Mouse (Mus musculus) lung, postnatal 14 days (tissue): ENCODE measurements around the gene Ccl17.

Experiments used
- DNase-seq: peaks from one replicate; pipeline ENCODE4 v3.0.0; 2021

Ccl17 gene

GRCm38 (mm10) chr8:94810153-94810552, at the start of gene Ccl17:
Ccl17 (plus strand) TSS chr8:94810453.
- no peak for DNase-seq

- no peak for DNase-seq
These were observed 43.2 kb upstream of the Ccl17 start for GRCm38 (mm10) chr8:94767035-94767434.

DNA sequence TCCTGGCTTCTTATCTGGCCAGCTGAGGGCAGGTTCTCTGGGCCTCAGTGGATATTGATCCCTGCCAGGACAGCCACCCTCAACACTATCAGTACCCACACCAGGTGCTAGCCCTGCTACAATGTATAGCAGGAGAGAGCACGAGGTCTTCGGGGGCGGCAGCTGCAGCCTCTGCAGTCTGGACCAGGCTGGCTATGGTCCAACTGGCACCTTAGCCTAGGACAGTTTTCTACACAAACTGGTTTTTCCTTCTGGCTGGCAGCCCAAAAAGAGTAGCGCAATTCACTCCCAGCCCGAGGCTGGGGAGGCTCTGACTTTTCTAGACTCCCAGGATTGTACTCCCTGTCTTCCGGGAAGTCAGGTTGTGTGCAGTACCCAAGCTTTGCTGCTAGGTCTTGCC, 39.3 kb upstream of the Ccl17 start:
- peak; percentile 72 for DNase-seq

GRCm38 (mm10) chr8:94771941-94772670, 38.1 kb upstream of the Ccl17 start, which contains the start of gene Cx3cl1:
Cx3cl1 (plus strand) TSS chr8:94772009.
- DNase-seq = peak; percentile 81

GRCm38 (mm10) chr8:94773048-94773447, 37.2 kb upstream of the Ccl17 start:
- no peak for DNase-seq

DNA sequence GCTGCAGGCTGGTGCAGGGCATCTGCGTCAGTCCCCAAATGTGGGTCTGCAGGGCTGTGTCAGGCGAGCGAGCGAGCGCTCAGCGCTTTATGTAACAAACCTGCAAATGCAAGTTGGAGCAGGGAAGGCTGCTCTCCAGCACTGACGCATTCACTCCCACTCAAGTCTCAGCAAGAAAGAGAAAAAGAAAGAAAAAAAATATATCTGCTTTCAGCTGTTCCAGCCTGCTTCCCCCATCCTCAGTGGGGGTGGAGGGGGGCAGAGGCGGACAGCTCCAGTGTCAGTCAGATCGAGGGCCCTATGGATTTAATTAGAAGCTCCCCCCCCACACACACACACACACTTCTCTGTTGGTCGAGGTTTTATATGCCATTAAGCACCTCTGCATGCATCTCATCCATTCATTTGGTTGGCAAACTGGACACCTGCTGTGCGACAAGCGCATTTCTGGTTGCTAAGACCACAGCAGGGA, 36.5 kb upstream of the Ccl17 start:
- no peak for DNase-seq

DNA sequence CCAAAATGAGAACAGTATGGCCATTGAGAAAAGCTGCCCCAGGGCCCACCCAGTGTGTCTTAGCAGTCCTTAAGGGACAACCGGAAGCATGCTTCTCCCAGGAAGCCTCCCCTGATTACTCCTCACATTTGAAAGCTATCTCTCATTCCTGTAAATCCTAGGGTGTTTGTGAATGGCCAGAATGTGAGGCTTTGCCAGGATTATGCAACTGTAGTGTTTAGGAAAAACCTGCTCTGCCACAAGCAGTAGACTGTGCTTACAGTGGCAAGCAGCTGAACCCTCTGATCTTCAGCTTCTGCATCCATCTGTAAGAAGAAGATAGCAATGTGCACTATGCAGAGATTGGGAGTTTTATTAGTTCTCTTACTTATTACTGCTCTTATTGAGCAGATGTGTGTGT, 35.7 kb upstream of the Ccl17 start:
- DNase-seq = no peak

- DNase-seq = no peak
These were observed 33.9 kb upstream of the Ccl17 start for GRCm38 (mm10) chr8:94776346-94776745.

GRCm38 (mm10) chr8:94778036-94778435, 32.2 kb upstream of the Ccl17 start:
- DNase-seq = no peak

DNA sequence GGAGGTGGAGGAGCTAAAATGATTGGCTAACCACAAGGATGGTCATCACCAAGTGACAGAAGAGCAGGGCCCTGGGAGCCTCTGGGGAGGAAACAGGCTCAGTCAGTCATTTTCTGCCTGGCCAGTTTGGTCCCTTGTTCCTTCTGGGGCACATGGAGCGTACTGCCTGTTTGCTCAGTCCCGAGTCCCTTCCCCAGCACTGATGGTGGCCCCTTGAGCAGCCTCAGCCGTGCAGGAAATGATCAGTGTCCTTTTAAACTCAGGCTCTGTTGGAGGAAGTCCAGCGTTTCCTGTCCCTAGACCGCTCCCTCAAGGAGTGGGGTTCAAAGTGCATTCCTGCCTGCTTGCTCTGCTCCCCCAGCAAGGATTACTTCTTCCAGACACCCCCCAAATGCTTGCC, 31.8 kb upstream of the Ccl17 start:
- DNase-seq = peak; percentile 61

- DNase-seq = no peak
These were observed 31.2 kb upstream of the Ccl17 start for GRCm38 (mm10) chr8:94778895-94779533.

DNA sequence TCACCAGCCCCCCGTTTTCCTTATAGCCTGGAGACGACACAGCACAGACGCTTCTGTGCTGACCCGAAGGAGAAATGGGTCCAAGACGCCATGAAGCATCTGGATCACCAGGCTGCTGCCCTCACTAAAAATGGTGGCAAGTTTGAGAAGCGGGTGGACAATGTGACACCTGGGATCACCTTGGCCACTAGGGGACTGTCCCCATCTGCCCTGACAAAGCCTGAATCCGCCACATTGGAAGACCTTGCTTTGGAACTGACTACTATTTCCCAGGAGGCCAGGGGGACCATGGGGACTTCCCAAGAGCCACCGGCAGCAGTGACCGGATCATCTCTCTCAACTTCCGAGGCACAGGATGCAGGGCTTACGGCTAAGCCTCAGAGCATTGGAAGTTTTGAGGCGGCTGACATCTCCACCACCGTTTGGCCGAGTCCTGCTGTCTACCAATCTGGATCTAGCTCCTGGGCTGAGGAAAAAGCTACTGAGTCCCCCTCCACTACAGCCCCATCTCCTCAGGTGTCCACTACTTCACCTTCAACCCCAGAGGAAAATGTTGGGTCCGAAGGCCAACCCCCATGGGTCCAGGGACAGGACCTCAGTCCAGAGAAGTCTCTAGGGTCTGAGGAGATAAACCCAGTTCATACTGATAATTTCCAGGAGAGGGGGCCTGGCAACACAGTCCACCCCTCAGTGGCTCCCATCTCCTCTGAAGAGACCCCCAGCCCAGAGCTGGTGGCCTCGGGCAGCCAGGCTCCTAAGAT, 30.5 kb upstream of the Ccl17 start:
- no peak for DNase-seq

- DNase-seq = no peak
These were observed 29.6 kb upstream of the Ccl17 start for GRCm38 (mm10) chr8:94780491-94781154.

- no peak for DNase-seq
These were observed 29.0 kb upstream of the Ccl17 start for GRCm38 (mm10) chr8:94781155-94781837.

DNA sequence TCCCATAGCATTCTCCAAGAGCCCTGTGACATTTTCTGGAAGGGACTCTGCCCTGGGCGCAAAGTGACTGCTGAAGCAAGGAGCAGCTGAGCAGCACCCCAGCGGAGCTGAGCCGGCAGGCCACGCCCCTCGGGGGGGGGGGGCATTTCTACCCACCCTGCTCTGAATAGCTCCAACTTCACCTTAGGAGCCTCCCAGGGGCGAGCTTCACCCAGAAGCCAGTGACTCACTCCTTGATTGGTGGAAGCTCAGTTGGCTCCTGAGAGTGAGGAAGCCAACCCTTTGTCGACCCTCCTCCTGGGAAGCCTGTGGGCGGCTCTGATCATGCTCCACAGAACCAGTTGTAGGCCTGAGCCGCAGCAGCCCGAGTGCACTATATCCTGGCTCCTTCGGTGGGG, 28.4 kb upstream of the Ccl17 start:
- DNase-seq = no peak

DNA sequence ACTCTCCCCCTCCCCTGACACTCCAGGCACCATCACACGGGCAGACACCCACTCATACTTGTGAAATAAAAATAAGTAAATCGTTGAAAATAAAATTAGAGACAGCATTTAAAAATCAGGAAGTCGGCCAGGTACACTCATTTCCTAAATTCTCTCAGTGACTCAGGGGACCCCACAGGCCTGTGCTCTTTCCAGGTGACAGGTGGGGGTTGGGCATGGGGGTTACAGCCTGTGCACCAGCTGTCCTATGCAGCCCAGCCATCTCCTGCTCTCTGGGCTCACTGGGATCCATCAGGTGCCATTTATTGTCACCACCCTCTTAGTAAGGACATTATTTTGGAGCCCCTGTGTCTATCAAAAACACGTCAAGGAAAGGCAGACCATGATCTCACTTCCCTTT, 26.4 kb upstream of the Ccl17 start:
- no peak for DNase-seq

DNA sequence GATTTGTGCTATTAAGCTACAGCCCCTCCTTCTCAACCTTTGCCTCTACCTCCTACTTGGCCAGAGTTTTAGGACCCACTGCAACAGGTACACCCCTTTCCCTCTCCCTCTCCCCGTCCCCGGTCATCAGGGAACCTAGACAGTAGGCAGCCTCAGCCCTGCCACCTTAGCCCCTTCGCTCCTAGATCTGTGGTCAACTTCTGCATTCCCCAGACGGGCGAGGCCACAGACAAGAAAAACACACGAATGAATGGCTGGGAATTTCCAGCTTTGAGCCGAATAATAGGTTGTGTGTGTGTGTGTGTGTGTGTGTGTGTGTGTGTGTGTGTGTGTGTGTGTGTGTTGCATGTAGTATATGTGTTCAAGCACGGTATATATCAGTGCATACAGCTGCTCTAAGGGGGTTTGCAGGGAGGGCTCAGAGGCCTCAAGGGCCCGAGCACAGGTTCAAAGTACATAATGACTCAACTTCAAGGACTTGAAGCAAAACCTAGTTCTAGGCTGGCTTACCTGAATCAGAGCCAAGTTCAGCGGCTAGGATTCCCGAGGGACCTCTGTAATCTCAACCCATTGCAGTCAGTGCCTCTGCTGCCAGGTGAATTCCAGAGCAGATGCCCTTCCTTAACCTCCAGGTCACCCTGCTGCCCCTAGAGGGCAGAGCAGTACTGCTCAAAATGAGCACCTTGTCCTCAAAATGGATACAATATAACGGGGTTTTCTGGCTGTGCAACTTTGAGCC, 24.8 kb upstream of the Ccl17 start:
- peak; percentile 57 for DNase-seq

- DNase-seq = no peak
These were observed 24.2 kb upstream of the Ccl17 start for GRCm38 (mm10) chr8:94785995-94786595.

GRCm38 (mm10) chr8:94787524-94788501, 22.4 kb upstream of the Ccl17 start:
- peak; percentile 45 for DNase-seq
